Mouse (Mus musculus) stomach, postnatal 0 days (tissue): ENCODE measurements around the gene Lyl1. TPM values are rescaled to one million over a fixed set of nuclear protein-coding genes. Genes with fewer than 3 reads are reported as not detected.

Experiments used
- ATAC-seq: fragments of 200-750 bp; cut with Nextera tagmentation; 2 replicates; pipeline ENCODE4 v1.8.0; 2017; ENCODE audit not compliant: low FRiP score, low TSS enrichment
- DNase-seq: peaks from one replicate; pipeline ENCODE4 v3.0.0-alpha.2; 2016; ENCODE audit warnings: low spot score
- H3K27ac ChIP-seq: fragments of 300-500 bp; sonication (generic); replicated peaks from 2 replicates; pipeline ENCODE4 v1.5.1; 2014; ENCODE audit warnings: mild to moderate bottlenecking, control low read depth
- H3K27me3 ChIP-seq: fragments of 300-500 bp; sonication (generic); 2 replicates; pipeline ENCODE4 v1.6.1; 2014; ENCODE audit warnings: low read length; ENCODE audit not compliant: control insufficient read depth, insufficient read depth
- H3K36me3 ChIP-seq: fragments of 300-500 bp; sonication (generic); 2 replicates; pipeline ENCODE4 v1.6.1; 2014; ENCODE audit warnings: low read length, mixed read lengths; ENCODE audit not compliant: control insufficient read depth, insufficient read depth
- H3K4me1 ChIP-seq: fragments of 300-500 bp; sonication (generic); replicated peaks from 2 replicates; pipeline ENCODE4 v1.6.1; 2014; ENCODE audit warnings: antibody characterized with exemption; ENCODE audit not compliant: control insufficient read depth, insufficient read depth
- H3K4me2 ChIP-seq: fragments of 300-500 bp; sonication (generic); replicated peaks from 2 replicates; pipeline ENCODE4 v1.6.1; 2014; ENCODE audit warnings: low read depth, mild to moderate bottlenecking, control low read depth, moderate library complexity
- H3K4me3 ChIP-seq: fragments of 300-500 bp; sonication (generic); 2 replicates; pipeline ENCODE4 v1.5.1; 2014; ENCODE audit warnings: low read depth, low read length, control low read depth
- H3K9ac ChIP-seq: fragments of 300-500 bp; sonication (generic); 2 replicates; pipeline ENCODE4 v1.6.1; 2014; ENCODE audit warnings: mild to moderate bottlenecking, low read length, control low read depth, mixed read lengths
- H3K9me3 ChIP-seq: fragments of 300-500 bp; sonication (generic); 2 replicates; pipeline ENCODE4 v1.6.1; 2016; ENCODE audit warnings: low read length; ENCODE audit not compliant: control insufficient read depth
- CTCF ChIP-seq: IDR thresholded peaks from 2 replicates; pipeline ENCODE4 v1.5.1; 2016; ENCODE audit warnings: antibody characterized with exemption, low read depth, mild to moderate bottlenecking, moderate library complexity
- EP300 ChIP-seq: optimal IDR thresholded peaks from 2 replicates; pipeline ENCODE3; 2016; ENCODE audit warnings: antibody characterized with exemption
- WGBS: fragments of 180-500 bp; shearing (Covaris S2); extraction: QIAGEN DNeasy Blood & Tissue Kit; methylation state at CpG from one replicate; pipeline ENCODE4 v1.1.7; 2014; 5-methylcytosine and 5-hydroxymethylcytosine counted together
- polyA plus RNA-seq: library from polyadenylated mRNA; unstranded; fragments of >200 nt; fragmentation: Nextera tagmentation; extraction: Ambion mirVana; gene quantifications from 2 replicates; pipeline ENCODE4 v1.2.1, GENCODE M21; 2015

Gene Lyl1
- polyA plus RNA-seq, 1 experiment from 2014 or later, result 4.0 TPM

DNA sequence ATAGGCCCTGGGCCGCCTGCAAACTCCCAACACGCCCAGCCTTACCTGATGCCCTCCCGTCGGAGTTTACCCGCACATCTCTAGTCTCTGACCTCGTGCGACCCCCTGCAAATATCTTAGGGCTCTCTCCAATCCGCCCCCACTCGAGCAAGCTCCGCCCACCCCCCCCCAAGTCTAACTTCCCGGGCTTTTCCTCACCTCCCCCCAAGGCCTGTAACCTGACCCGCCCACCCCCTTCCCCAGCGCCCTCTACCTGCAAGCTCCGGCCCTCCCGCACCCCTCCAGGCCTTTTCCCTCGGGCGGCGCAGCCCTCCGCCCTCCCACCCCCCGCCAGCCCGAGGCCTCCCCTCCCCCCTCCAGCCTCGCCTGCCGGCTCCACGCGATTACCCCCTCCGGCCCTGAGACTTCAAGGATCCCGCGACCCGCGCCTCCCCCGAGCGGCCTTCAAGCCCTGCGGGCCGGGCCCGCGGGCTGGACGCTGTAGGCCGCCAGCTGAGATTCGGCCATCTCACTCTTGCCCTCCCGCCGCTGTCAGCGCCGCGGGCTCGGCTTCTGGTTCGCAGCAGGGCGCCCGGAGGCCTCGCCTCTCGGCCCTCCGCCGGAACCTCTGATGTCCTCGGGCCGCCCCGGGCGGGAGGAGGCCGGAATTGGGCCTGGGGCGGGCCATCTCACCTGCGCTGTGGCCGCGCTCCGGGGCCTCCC is 14.1 kb upstream of the Lyl1 start:
- H3K4me1 ChIP-seq, result 0 out of 2 replicates have a peak, but pooled peaks cover 3% of the 10 kb centered on the region
- peak overlapping the region; percentile 98 for H3K4me3 ChIP-seq
- DNase-seq, result peak; percentile 78
- H3K36me3 ChIP-seq, result 0 out of 2 replicates have a peak, but pooled peaks cover 2% of the 10 kb centered on the region
- H3K27me3 ChIP-seq, result no peaks in the 10 kb centered on the region
- 1% methylated on average over 46 of the region's 62 CpGs for WGBS
- peak overlapping the region; percentile 92 for H3K27ac ChIP-seq
- TF ChIP-seq CTCF (peak; percentile 23; the same call in 1 of the 2 replicates), EP300 (no peak)
- H3K4me2 ChIP-seq, result peak overlapping the region; percentile 72
- no peaks in the 10 kb centered on the region for H3K9me3 ChIP-seq
- peak; percentile 59 for ATAC-seq
- H3K9ac ChIP-seq, result peak overlapping the region; percentile 96

DNA sequence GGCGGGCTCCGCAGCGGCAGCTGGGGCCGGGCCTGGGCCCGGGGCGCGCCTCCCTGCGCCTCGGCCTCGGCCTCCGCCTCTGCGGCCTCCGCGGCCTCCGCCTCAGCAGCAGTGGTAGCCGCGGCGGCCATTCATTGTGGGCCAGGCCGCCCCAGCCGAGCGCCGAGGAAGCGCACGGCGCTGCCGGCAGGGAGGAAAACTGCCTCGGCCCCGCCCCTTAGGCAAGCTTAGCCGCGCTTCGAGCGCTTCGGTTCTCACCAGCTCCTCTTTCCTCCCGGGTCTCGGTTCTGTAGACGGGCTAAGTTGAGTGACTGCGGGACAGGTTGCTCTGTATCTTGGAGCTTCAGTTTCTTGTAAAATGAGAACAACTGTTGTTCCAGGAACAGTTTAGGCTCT is 13.6 kb upstream of the Lyl1 start, which contains the start of gene Nacc1:
Nacc1 (minus strand) TSS at position 158 of the 396 bp plus-strand sequence.
- H3K4me1 ChIP-seq, result 0 out of 2 replicates have a peak, but pooled peaks cover 3% of the 10 kb centered on the region
- DNase-seq, result peak; percentile 93
- ATAC-seq, result peak; percentile 83

DNA sequence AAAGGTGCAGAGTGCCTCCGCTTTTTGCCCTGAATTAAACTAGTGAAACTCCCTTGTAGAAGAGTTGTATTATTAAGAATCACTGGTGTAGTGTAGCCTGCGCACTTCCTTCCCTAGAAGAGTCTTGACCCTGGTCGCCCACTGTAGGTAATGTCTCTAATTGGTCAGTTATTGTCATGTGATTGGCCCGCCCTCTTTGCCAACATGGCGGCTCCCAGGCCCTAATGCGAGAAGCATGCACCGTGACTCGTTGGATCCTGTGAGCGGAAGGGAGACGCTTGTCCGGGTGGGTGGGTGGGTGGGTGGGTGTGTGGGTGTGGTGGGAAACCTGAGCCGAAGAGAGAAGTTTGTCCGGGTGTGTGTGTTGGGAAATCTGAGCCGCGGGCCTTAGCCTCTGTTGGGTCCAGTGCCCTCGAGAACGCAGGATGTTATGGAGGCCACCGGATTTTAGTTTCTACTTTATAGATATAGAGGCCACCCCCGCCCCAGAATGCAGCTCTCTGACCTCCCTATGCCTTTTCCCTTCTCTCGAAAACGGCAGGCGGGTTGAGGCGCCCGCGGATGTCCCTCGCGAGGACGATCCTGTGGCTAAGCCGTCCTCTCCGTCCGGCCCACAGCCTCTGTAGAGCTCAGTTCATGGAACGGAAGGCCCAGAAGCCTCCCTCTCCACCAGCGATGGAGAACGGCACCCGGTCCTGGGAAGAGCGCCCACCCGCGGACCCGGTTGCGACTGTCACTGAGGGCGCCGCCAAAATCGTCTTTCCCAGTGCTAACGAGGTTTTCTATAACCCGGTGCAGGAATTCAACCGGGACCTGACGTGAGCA is 12.0 kb upstream of the Lyl1 start:
- ATAC-seq (peak; percentile 89), DNase-seq (peak; percentile 88)
- H3K27ac ChIP-seq, result 0 out of 2 replicates have a peak overlapping the region, but pooled peaks have one; percentile 40
- H3K27me3 ChIP-seq, result no peaks in the 10 kb centered on the region
- TF ChIP-seq CTCF (peak; percentile 33; the same call in 1 of the 2 replicates), EP300 (no peak)
- under 1% methylated on average over 47 of the region's 47 CpGs for WGBS
- H3K9me3 ChIP-seq, result no peaks in the 10 kb centered on the region
- H3K9ac ChIP-seq, result peak overlapping the region; percentile 84
- H3K36me3 ChIP-seq, result peaks cover 7% of the 10 kb centered on the region; the same call in 1 of the 2 replicates
- peak overlapping the region; percentile 72 for H3K4me3 ChIP-seq
- H3K4me2 ChIP-seq, result peak overlapping the region; percentile 85
- 0 out of 2 replicates have a peak, but pooled peaks cover 3% of the 10 kb centered on the region for H3K4me1 ChIP-seq

More for the DNA sequence above, 13.6 kb upstream of the Lyl1 start, which contains the start of gene Nacc1:
- peak within 1 kb of the TSS; percentile 98 for H3K4me3 ChIP-seq
- under 1% methylated on average over 36 of the region's 37 CpGs for WGBS
- H3K36me3 ChIP-seq, result peaks cover 7% of the 10 kb centered on the region; the same call in 1 of the 2 replicates
- TF ChIP-seq EP300 (no peak), CTCF (peak; percentile 28)
- peak within 1 kb of the TSS; percentile 96 for H3K9ac ChIP-seq
- H3K27ac ChIP-seq, result peak within 1 kb of the TSS; percentile 92
- no peaks in the 10 kb centered on the region for H3K9me3 ChIP-seq
- no peaks in the 10 kb centered on the region for H3K27me3 ChIP-seq
- H3K4me2 ChIP-seq, result peak within 1 kb of the TSS; percentile 72

DNA sequence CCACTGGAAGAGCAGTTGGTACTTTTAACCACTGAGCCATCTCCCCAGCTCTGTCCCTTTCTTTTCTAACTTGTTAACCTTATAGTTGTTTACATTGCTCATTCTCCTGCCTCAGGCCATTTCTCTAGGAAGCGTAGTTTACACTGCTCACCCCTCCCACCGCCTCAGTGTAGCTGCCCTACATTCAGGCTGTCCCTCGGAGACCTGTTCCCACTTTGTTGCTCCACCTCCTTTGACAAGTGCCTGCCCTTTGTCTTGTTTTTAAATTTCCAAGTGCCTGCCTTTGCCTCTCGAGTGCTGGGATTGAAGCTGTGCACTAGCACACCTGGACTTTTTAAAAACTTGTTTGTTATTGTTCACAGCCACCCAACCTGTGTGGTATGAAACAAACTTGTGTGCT is 7.9 kb upstream of the Lyl1 start:
- peaks cover 10% of the 10 kb centered on the region; the same call in 1 of the 2 replicates for H3K36me3 ChIP-seq
- no peaks in the 10 kb centered on the region for H3K27me3 ChIP-seq
- ATAC-seq (no peak), DNase-seq (no peak)
- no peak for TF ChIP-seq CTCF
- TF ChIP-seq EP300, result no peak
- no peaks in the 10 kb centered on the region for H3K4me1 ChIP-seq
- no peak overlapping the region for H3K4me3 ChIP-seq
- WGBS, result 49% methylated on average over 4 of the region's 4 CpGs
- no peak overlapping the region for H3K27ac ChIP-seq
- no peak overlapping the region for H3K4me2 ChIP-seq
- H3K9ac ChIP-seq, result no peak overlapping the region
- no peaks in the 10 kb centered on the region for H3K9me3 ChIP-seq

DNA sequence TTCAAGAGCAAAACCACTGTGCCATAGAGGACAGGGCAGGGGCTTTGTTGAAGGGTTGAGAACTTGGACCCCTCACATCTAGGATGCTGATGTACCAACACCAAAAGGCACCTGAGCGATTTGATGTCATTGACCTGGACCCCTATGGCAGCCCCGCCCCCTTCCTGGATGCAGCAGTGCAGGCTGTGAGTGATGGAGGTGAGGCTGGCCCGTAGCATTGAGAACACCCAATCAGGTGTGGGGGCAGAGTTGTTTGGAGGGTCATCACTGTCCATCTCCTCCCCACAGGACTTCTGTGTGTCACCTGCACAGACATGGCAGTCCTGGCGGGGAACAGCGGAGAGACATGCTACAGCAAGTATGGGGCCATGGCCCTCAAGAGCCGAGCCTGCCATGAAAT is 6.1 kb upstream of the Lyl1 start:
- Histone ChIP-seq H3K4me3 (no peak overlapping the region), H3K9ac (no peak overlapping the region), H3K27ac (no peak overlapping the region), H3K27me3 (no peaks in the 10 kb centered on the region), H3K4me2 (no peak overlapping the region), H3K4me1 (no peaks in the 10 kb centered on the region), H3K9me3 (no peaks in the 10 kb centered on the region), H3K36me3 (peaks cover 10% of the 10 kb centered on the region; the same call in 1 of the 2 replicates)
- ATAC-seq (no peak), DNase-seq (no peak)
- WGBS, result 84% methylated on average over 6 of the region's 6 CpGs
- no peak for TF ChIP-seq CTCF
- TF ChIP-seq EP300, result no peak
